Mouse (Mus musculus): ENCODE measurements at regions not wholly inside any gene's neighbourhood (a gene's known extent, or its start where the extent isn't known, plus 50 kb on each side); places are given as distances from the start of the nearest gene placed in this dataset.

DNA sequence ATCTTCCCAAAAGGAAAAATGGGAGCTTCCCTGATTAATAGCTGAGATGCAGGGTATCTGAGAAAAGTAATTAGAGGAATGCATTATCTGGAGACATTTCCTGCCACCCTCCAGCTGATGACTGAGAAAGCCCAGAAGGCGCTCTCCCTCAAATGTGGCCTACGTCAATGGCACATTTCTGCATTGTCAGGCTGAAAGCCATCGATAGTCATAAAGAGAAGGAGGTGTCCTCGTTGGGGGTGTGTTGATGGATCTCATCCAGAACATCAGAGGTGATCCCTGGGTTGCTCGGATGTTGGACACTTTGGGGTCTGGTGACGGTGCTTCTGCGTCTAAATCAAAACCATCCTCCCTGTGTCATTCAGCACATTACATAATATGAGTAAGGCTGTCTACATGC, 189.9 kb upstream of the BC052040 start:
- TF ChIP-seq POLR2A (IDR thresholded peaks at IDR 0.05; ENCODE audit: borderline replicate concordance, insufficient read depth, low read length) (no peak), CTCF (IDR thresholded peaks at IDR 0.05; ENCODE audit: borderline replicate concordance, insufficient read depth, low read depth, low read length) (no peak)
